Mouse (Mus musculus) skeletal muscle tissue, adult 2 months (tissue): Measurements from ENCODE around the gene Hmga1.

ENCODE experiments used
- DNase-seq: peaks from one replicate; pipeline ENCODE4 v3.0.0-alpha.2; 2012; ENCODE audit warnings: low read depth, low spot score

Hmga1 gene

GRCm38 (mm10) chr17:27559596-27559995 is 3.3 kb downstream of the Hmga1 start:
- DNase-seq, result no peak

GRCm38 (mm10) chr17:27560926-27561480 is 4.7 kb downstream of the Hmga1 start:
- no peak for DNase-seq

GRCm38 (mm10) chr17:27561809-27562526 is 5.7 kb downstream of the Hmga1 start:
- no peak for DNase-seq

- DNase-seq, result no peak
These were observed 7.5 kb downstream of the Hmga1 start for GRCm38 (mm10) chr17:27563771-27564244.

- DNase-seq, result no peak
These were observed 8.3 kb downstream of the Hmga1 start for GRCm38 (mm10) chr17:27564391-27565162.

- peak; percentile 88 for DNase-seq
These were observed 9.1 kb downstream of the Hmga1 start, which contains the start of gene AI413582 for GRCm38 (mm10) chr17:27565163-27565941. AI413582 (minus strand) TSS chr17:27565756.

- DNase-seq, result no peak
These were observed 9.6 kb downstream of the Hmga1 start for GRCm38 (mm10) chr17:27565942-27566267.

- no peak for DNase-seq
These were observed 11.9 kb downstream of the Hmga1 start for GRCm38 (mm10) chr17:27568228-27568627.

GRCm38 (mm10) chr17:27571315-27571714 is 15.0 kb downstream of the Hmga1 start:
- DNase-seq, result no peak

- DNase-seq, result peak; percentile 62
These were observed 17.5 kb downstream of the Hmga1 start for GRCm38 (mm10) chr17:27573772-27574320.

- peak; percentile 88 for DNase-seq
These were observed 18.3 kb downstream of the Hmga1 start for GRCm38 (mm10) chr17:27574470-27575115.

GRCm38 (mm10) chr17:27575116-27575776 is 18.9 kb downstream of the Hmga1 start:
- no peak for DNase-seq

GRCm38 (mm10) chr17:27576056-27576455 is 19.8 kb downstream of the Hmga1 start:
- no peak for DNase-seq

GRCm38 (mm10) chr17:27577468-27577867 is 21.2 kb downstream of the Hmga1 start:
- no peak for DNase-seq

GRCm38 (mm10) chr17:27578487-27578886 is 22.2 kb downstream of the Hmga1 start:
- DNase-seq, result no peak

GRCm38 (mm10) chr17:27579816-27580215 is 23.5 kb downstream of the Hmga1 start:
- DNase-seq, result no peak

GRCm38 (mm10) chr17:27580392-27581068 is 24.2 kb downstream of the Hmga1 start:
- no peak for DNase-seq

GRCm38 (mm10) chr17:27583185-27583894 is 27.0 kb downstream of the Hmga1 start:
- no peak for DNase-seq

- DNase-seq, result no peak
These were observed 30.4 kb downstream of the Hmga1 start for GRCm38 (mm10) chr17:27586661-27587060.
